Mouse (Mus musculus): ENCODE measurements around the gene Itpr3. TPM values are rescaled to one million over a fixed set of nuclear protein-coding genes. Genes with fewer than 3 reads are reported as not detected.

Itpr3 gene
- 2.2 and 2.4 TPM in 2 replicates for polyA plus RNA-seq (2016; fragmentation: Nextera tagmentation; extraction: Ambion mirVana)

DNA sequence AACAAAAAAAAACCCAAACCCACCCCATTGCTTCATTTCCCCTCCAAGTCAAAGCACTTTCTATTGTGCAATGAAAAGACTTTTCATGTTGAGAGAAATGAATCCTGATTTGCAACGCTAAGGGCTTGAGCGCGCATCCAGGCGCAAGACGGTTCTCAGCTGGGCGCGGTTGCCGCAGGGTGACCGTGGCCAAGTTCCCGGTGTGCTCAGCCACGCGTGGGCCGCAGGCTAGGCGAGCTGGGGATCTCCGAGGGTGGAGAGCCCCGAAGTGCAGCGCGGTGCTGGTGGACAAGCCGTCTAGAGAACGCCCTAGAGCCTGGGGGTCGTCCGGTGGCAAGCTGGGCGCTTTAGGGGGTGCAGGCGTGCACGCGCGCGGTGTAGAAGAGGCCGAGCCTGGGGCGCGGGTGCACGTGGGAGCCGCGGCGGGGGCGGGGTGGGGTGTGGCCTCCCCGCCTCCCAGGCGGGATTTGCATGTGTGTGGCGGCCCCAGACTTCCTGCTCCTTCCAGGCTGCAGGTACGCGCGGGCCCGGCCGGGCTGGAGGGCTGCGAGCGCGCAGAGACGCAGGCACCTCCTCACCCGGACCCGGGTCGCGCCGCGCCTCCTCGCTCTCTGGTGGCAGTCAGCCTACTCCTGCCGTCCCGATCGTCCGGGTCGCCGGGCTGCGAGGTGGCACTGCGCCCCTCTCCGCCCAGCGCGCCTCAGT, at the start of gene Itpr3:
TSS of gene Itpr3 (plus strand) at position 493 of the 705 bp plus-strand sequence.
- Histone ChIP-seq H3K36me3 (no peaks in the 10 kb centered on the region), H3K4me3 (peak within 1 kb of the TSS; percentile 45), H3K4me1 (peaks cover 17% of the 10 kb centered on the region; the same call in 1 of the 2 replicates), H3K27ac (no peak within 1 kb of the TSS), H3K27me3 (replicated peaks) (peaks cover 36% of the 10 kb centered on the region), H3K9ac (peak within 1 kb of the TSS; percentile 55; the same call in 1 of the 2 replicates), H3K9me3 (no peaks in the 10 kb centered on the region), H3K4me2 (replicated peaks) (peak within 1 kb of the TSS; percentile 74)
- ATAC-seq (ENCODE audit: low FRiP score, low read depth): 0 out of 2 replicates have a peak, but pooled peaks have one; percentile 9
- WGBS: under 1% methylated on average over 66 of the region's 66 CpGs

DNA sequence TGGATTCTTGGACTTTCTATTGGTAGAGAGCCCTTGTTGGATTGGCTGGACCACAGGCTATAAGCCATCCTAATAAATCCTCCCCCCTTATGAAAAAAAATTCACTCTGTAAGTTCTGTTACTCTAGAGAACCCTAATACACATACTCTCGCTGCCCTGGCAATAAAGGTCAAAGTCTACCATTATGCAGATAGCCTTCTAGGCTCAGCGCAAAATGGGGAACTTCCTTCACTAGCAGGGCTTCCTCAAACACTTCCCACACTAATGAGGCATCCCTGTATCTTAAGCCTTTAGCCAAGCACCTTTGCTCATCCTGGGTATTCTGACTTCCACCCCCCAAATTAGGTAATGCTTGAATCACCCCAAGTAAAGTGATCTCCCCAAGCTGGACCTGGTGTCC, 48.8 kb upstream of the Itpr3 start:
- Histone ChIP-seq H3K9ac (no peak overlapping the region), H3K9me3 (no peaks in the 10 kb centered on the region), H3K27me3 (replicated peaks) (no peaks in the 10 kb centered on the region), H3K4me3 (no peak overlapping the region), H3K4me2 (replicated peaks) (no peak overlapping the region), H3K4me1 (peaks cover 9% of the 10 kb centered on the region), H3K36me3 (no peaks in the 10 kb centered on the region), H3K27ac (no peak overlapping the region)
- WGBS: 82% methylated on average over 2 of the region's 2 CpGs
- no peak for ATAC-seq (ENCODE audit: low FRiP score, low read depth)

DNA sequence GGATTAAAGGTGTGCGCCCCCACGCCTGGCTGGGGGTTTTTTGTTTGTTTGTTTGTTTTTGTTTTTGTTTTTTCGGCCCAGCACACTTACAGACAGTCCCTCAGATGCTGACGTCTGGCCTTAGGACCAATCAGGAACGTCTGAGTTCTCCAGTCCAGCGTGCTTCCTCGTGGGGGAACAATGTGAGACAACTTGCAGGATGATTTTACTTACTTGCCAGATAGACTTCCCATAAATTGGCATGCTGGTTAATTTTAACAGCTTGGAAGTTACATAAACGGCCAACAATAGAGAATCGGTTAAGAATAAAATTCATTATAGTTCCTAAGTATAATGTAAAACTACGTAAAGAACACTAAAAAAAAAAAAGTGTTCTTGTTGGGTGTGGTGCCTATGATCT, 45.9 kb upstream of the Itpr3 start:
- Histone ChIP-seq H3K4me3 (no peak overlapping the region), H3K4me2 (replicated peaks) (no peak overlapping the region), H3K9ac (no peak overlapping the region), H3K27me3 (replicated peaks) (no peaks in the 10 kb centered on the region), H3K4me1 (peaks cover 9% of the 10 kb centered on the region), H3K36me3 (no peaks in the 10 kb centered on the region), H3K27ac (no peak overlapping the region), H3K9me3 (no peaks in the 10 kb centered on the region)
- 89% methylated on average over 10 of the region's 10 CpGs for WGBS
- ATAC-seq (ENCODE audit: low FRiP score, low read depth): no peak

DNA sequence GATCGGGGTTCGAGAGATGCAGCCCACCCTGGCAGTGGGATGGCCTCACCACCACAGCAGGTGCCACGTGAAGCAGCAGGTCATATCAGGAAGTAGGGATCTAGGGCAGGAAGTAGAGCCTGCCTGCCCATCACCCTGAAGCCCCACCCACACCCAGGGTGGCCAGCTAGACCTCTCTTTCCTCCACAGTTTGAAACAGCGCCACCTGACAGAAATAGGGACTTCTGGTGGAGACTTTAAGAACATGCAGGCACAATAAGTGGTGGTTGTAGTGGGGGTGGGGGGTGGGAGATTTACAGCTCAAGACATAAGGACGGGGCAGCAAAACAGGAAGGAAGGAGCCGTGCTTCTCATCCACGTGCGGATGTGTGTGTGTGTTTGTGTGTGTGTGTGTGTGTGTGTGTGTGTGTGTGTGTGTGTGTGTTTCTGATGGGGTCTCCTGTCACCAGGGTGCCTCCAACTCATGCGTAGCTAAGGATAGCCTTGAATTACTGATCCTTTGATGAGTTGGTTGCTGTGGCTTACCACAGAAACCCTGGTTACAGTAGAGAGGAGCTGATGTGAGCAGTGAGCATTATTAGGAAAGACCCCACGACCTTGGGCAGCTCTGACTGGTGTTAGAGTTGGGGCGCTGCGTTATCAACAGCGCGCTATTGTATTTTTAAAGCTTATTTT, 45.0 kb upstream of the Itpr3 start:
- Histone ChIP-seq H3K27ac (no peak overlapping the region), H3K4me1 (peaks cover 9% of the 10 kb centered on the region)
- WGBS: 54% methylated on average over 14 of the region's 14 CpGs

DNA sequence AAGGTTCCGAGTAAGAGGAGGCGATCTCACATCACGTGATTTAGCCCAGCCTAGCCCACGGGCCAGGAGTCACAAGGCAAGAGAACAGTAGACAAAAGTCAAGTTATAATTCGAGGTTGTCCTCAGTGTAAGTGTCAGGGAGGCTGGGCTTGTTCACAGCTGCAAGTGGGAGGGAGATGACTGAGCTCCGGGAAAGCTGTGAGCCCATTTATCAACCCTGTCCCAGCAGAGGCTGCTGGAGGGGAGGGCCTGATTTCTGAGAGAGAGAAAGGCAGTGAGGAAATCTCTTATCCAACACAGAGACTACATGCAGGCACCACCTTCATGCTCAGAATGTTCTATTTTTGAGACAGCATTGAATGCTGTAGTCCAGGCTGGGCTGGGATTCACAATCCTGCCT, 44.2 kb upstream of the Itpr3 start:
- Histone ChIP-seq H3K36me3 (no peaks in the 10 kb centered on the region), H3K4me3 (no peak overlapping the region), H3K9me3 (no peaks in the 10 kb centered on the region), H3K4me1 (peaks cover 13% of the 10 kb centered on the region), H3K9ac (no peak overlapping the region), H3K4me2 (replicated peaks) (peak overlapping the region; percentile 0; the same call in 1 of the 2 replicates), H3K27me3 (replicated peaks) (no peaks in the 10 kb centered on the region), H3K27ac (no peak overlapping the region)
- 22% methylated on average over 6 of the region's 6 CpGs for WGBS
- ATAC-seq (ENCODE audit: low FRiP score, low read depth): no peak

More for the DNA sequence above, 45.0 kb upstream of the Itpr3 start:
- no peaks in the 10 kb centered on the region for H3K36me3 ChIP-seq
- no peaks in the 10 kb centered on the region for H3K9me3 ChIP-seq
- H3K4me3 ChIP-seq: no peak overlapping the region
- no peak for ATAC-seq (ENCODE audit: low FRiP score, low read depth)
- H3K9ac ChIP-seq: no peak overlapping the region
- H3K27me3 ChIP-seq (replicated peaks): no peaks in the 10 kb centered on the region
- H3K4me2 ChIP-seq (replicated peaks): peak overlapping the region; percentile 0; the same call in 1 of the 2 replicates

DNA sequence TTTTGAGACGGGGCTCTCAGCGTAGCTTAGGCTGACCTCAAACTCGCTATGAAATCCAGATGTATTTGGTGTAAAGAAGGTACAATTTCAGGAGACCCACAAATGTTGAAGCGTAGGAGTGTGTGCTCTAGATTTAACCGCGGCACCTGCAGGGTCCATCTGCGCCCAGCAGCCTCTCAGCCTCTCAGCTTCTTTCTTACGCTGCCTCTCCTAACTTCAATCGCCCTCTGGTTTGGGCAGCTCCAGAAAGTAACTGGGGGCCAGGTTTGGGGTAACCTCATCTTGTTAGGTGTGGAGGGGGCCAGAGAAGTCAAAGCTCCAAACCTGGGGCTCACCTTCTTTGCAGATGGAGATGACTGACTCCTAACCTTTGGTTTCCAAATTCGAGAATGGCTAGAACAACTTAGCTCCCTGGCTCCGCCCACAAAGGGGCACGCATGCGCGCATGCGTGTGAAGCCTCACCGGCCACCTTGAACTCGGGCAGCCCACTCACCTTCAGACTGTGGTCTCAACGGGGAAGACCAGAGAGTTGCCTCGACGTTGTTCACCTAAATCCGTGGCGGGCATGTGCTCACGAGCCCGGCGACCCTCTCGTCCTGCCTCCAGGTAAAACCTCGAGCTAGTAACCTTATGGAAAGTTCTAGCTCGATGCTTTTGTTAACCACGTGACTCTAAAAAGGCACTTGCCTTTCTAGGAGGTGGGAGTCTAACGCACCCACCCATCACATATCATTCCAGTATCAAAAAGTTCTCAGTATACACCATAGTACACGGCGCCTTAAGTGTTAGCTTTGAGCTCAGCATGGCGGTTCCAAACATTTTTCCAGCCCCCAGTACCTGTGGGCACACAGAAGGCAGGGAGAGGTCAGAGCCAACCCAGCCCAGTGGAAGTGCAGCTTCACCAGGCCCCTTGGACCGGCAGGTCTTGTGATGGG, 39.3 kb upstream of the Itpr3 start:
- ATAC-seq (ENCODE audit: low FRiP score, low read depth): peak; percentile 79
- H3K36me3 ChIP-seq: peaks cover 34% of the 10 kb centered on the region
- 7% methylated on average over 34 of the region's 34 CpGs for WGBS
- H3K4me1 ChIP-seq: peaks cover 9% of the 10 kb centered on the region
- H3K9ac ChIP-seq: peak overlapping the region; percentile 36; the same call in 1 of the 2 replicates
- H3K4me2 ChIP-seq (replicated peaks): peak overlapping the region; percentile 68
- H3K27ac ChIP-seq: no peak overlapping the region
- peak overlapping the region; percentile 37 for H3K4me3 ChIP-seq
- no peaks in the 10 kb centered on the region for H3K27me3 ChIP-seq (replicated peaks)
- no peaks in the 10 kb centered on the region for H3K9me3 ChIP-seq

DNA sequence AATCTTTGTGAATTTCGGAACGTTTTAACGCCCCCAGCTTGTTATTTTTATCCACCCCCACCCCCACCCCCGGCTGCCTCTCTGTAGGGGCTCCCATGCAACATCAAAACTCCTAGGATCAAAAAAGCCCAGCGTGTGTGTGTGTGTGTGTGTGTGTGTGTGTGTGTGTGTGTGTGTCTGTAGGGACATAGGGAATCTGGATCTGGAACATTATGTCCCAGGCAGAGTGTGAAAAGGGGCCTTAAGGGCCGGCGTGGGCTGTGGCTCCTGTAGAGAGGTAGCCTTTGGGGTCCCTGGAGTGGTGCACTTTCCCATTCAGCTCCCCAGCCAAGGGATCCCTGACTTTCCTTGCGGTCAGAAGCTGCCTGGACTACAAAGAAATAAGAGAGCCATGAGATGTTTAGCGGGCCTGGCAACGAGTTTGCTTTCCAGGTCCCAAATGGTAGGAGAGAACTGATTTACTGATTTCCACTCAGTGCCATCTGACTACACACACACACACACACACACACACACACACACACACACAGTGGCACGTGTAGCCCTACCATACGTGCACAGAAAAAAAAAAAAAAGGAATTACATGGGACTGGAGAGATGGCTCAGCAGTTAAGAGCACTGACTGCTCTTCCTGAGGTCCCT, 38.4 kb upstream of the Itpr3 start:
- Histone ChIP-seq H3K36me3 (peaks cover 42% of the 10 kb centered on the region), H3K4me3 (no peak overlapping the region; the same call in 1 of the 2 replicates), H3K9ac (peak overlapping the region; percentile 36; the same call in 1 of the 2 replicates), H3K4me1 (peaks cover 7% of the 10 kb centered on the region), H3K27ac (no peak overlapping the region), H3K4me2 (replicated peaks) (peak overlapping the region; percentile 68), H3K9me3 (no peaks in the 10 kb centered on the region), H3K27me3 (replicated peaks) (no peaks in the 10 kb centered on the region)
- 41% methylated on average over 12 of the region's 12 CpGs for WGBS
- ATAC-seq (ENCODE audit: low FRiP score, low read depth): no peak

DNA sequence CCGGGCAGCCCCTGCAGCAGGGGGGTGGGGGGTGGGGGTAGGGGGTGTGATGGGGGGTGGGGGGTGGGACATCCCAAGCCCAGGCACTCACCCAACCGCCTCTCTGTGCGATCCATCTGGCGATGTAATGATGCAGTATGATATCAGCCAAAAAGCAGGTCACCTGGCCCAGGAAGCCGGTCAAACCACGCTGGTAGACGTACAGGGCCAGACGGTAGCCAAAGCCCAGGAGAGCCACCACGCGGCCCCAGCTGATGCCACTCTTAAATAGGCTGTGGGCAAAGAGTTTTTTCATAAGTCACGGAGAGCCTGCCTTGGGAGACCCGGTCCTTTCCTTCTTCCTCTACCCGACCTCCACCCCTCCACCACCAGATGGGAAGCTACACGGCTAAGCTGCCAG, 36.0 kb upstream of the Itpr3 start:
- H3K27ac ChIP-seq: no peak overlapping the region
- WGBS: 93% methylated on average over 13 of the region's 14 CpGs
- no peak overlapping the region for H3K4me2 ChIP-seq (replicated peaks)
- no peaks in the 10 kb centered on the region for H3K9me3 ChIP-seq
- ATAC-seq (ENCODE audit: low FRiP score, low read depth): no peak
- no peak overlapping the region for H3K9ac ChIP-seq
- peaks cover 7% of the 10 kb centered on the region for H3K4me1 ChIP-seq
- H3K36me3 ChIP-seq: peaks cover 65% of the 10 kb centered on the region
- no peaks in the 10 kb centered on the region for H3K27me3 ChIP-seq (replicated peaks)
- no peak overlapping the region for H3K4me3 ChIP-seq

DNA sequence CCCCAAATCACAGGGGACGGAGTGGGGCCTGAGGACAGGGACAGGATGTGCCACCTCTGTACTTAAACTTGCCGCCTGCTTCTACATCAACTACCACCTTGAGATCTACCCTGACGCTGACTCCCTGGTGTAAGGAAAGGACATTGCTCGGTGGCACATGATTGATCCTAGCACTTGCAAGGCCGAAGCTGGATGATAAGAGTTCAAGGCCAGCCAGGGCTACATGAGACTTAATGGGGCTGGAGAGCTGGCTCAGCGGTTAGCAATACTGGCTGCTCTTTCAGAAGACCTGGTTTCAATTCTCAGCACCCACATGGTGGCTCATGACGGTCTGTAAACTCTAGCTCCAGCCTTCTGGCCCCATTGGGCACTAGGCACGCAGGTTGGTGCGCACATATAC, 35.4 kb upstream of the Itpr3 start:
- ATAC-seq (ENCODE audit: low FRiP score, low read depth): no peak
- no peaks in the 10 kb centered on the region for H3K9me3 ChIP-seq
- H3K4me1 ChIP-seq: peaks cover 7% of the 10 kb centered on the region
- H3K27ac ChIP-seq: no peak overlapping the region
- H3K9ac ChIP-seq: no peak overlapping the region
- no peaks in the 10 kb centered on the region for H3K27me3 ChIP-seq (replicated peaks)
- no peak overlapping the region for H3K4me3 ChIP-seq
- no peak overlapping the region for H3K4me2 ChIP-seq (replicated peaks)
- peaks cover 67% of the 10 kb centered on the region for H3K36me3 ChIP-seq
- 96% methylated on average over 9 of the region's 9 CpGs for WGBS

DNA sequence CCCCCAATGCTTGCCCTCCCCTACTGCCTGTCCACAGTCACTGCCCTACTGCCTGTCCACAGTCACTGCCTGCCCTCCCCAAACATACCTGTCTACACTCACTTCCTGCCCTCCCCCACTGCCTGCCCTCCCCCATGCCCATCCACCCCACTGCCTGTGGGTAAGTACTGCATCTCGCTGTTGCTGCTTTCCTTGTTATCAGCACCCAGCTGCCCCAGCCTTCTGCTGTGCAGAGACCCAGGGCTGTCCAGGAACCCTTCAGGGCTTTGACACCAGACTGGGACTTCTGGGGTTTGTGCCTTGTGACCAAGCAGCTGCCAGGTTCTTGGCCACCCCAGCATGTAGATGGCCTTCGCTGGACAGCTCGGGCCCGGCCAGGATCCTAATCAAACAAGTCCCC, 33.8 kb upstream of the Itpr3 start:
- H3K4me3 ChIP-seq: no peak overlapping the region
- H3K27ac ChIP-seq: no peak overlapping the region
- no peaks in the 10 kb centered on the region for H3K27me3 ChIP-seq (replicated peaks)
- no peak overlapping the region for H3K4me2 ChIP-seq (replicated peaks)
- H3K36me3 ChIP-seq: peaks cover 67% of the 10 kb centered on the region
- 97% methylated on average over 4 of the region's 4 CpGs for WGBS
- no peaks in the 10 kb centered on the region for H3K9me3 ChIP-seq
- peaks cover 10% of the 10 kb centered on the region for H3K4me1 ChIP-seq
- no peak overlapping the region for H3K9ac ChIP-seq
- no peak for ATAC-seq (ENCODE audit: low FRiP score, low read depth)

DNA sequence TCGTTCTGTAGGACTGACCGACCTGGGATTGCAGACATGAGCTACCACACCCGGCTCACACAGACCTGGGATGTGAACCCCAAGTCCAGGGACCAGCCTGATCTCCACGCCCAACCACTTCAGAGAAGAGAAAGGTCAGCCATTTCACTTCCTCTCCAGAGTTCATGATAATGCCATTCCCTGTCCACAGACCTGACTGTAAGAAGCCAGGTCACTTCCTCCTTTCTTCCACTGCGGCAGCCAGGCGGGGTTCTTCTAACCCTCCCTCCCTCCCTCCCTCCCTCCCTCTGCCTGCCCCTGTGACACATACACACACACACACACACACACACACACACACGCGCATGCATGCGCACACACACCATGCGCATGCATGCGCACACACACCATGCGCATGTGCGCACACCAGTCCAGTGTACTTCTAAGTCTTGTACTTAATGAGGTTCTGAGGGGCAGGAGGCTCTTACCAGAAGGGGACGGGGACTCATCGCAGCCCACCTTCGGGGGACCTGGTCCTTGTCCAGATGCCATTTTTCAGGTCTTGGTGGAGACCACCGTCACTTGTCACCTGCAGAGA, 31.7 kb upstream of the Itpr3 start:
- no peak for ATAC-seq (ENCODE audit: low FRiP score, low read depth)
- 95% methylated on average over 17 of the region's 17 CpGs for WGBS
- H3K9ac ChIP-seq: no peak overlapping the region

More for the DNA sequence above, 31.7 kb upstream of the Itpr3 start:
- Histone ChIP-seq H3K27me3 (replicated peaks) (no peaks in the 10 kb centered on the region), H3K4me1 (peaks cover 10% of the 10 kb centered on the region), H3K9me3 (no peaks in the 10 kb centered on the region), H3K4me3 (no peak overlapping the region), H3K27ac (no peak overlapping the region), H3K36me3 (peaks cover 57% of the 10 kb centered on the region), H3K4me2 (replicated peaks) (no peak overlapping the region)
